Mouse (Mus musculus): Measurements from ENCODE around the gene Rab20. TPM values are rescaled to one million over a fixed set of nuclear protein-coding genes. Genes with fewer than 3 reads are reported as not detected.

Rab20 gene
- polyA plus RNA-seq, 1 experiment from 2014 or later = 0.99 TPM

DNA sequence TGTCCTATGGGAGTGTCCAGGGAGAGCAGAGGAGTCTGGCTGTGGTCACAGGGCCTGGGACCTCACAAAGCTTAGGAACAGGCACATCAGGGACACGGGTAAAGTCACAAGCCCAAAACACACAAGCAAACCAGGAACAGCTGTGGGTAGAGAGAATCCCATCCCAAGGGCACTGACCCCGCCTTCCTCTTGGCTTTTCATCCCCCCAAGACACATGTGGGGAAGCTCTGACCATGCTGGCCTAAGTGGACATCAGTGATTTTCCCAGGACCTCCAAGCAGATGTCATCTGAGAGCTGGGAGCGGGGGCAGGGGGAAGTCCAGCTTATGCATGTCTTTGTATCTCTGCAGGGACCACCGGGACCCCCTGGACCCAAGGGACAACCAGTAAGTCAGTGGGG is 73.9 kb downstream of the Rab20 start:
- no peak for DNase-seq (ENCODE audit: low spot score)
- WGBS = 74% methylated on average over 4 of the region's 4 CpGs
- H3K36me3 ChIP-seq = peaks cover 82% of the 10 kb centered on the region
- no peaks in the 10 kb centered on the region for H3K9me3 ChIP-seq (replicated peaks)
- no peaks in the 10 kb centered on the region for H3K27me3 ChIP-seq (ENCODE audit: low read depth, poor library complexity, severe bottlenecking)
- H3K4me3 ChIP-seq = no peak overlapping the region
- no peak overlapping the region for H3K27ac ChIP-seq
- peaks cover 20% of the 10 kb centered on the region for H3K4me1 ChIP-seq

GRCm38 (mm10) chr8:11403813-11404212 is 74.7 kb downstream of the Rab20 start:
- H3K9me3 ChIP-seq (replicated peaks) = no peaks in the 10 kb centered on the region
- no peak for DNase-seq (ENCODE audit: low spot score)
- peaks cover 78% of the 10 kb centered on the region for H3K36me3 ChIP-seq
- H3K4me3 ChIP-seq = no peak overlapping the region
- WGBS = 96% methylated on average over 9 of the region's 9 CpGs
- peaks cover 22% of the 10 kb centered on the region for H3K4me1 ChIP-seq
- H3K27me3 ChIP-seq (ENCODE audit: low read depth, poor library complexity, severe bottlenecking) = no peaks in the 10 kb centered on the region
- H3K27ac ChIP-seq = no peak overlapping the region

Other genes with a start within 250 kb of the Rab20 start
- gene Col4a2, start 165.9 kb downstream of the Rab20 start, polyA plus RNA-seq (2016; fragmentation: Nextera tagmentation; extraction: Ambion mirVana) = 53.0 and 53.6 TPM in 2 replicates
- 141 and 145 TPM in 2 replicates for gene Col4a1, start 165.9 kb downstream of the Rab20 start, polyA plus RNA-seq (2016; fragmentation: Nextera tagmentation; extraction: Ambion mirVana)
- gene Naxd, start 18.8 kb upstream of the Rab20 start, polyA plus RNA-seq (2016; fragmentation: Nextera tagmentation; extraction: Ambion mirVana) = 105 and 116 TPM in 2 replicates
- gene Cars2, start 72.1 kb upstream of the Rab20 start, polyA plus RNA-seq (2016; fragmentation: Nextera tagmentation; extraction: Ambion mirVana) = 18.4 and 20.1 TPM in 2 replicates
- gene Ing1, start 76.9 kb upstream of the Rab20 start, polyA plus RNA-seq (2016; fragmentation: Nextera tagmentation; extraction: Ambion mirVana) = 39.7 and 40.8 TPM in 2 replicates
- 146 and 157 TPM in 2 replicates for gene Ankrd10, start 157.0 kb upstream of the Rab20 start, polyA plus RNA-seq (2016; fragmentation: Nextera tagmentation; extraction: Ambion mirVana)
- 0.21 TPM in 1 of 2 replicates, not detected in the other for gene 1700016D06Rik, start 222.4 kb upstream of the Rab20 start, polyA plus RNA-seq (2016; fragmentation: Nextera tagmentation; extraction: Ambion mirVana)
- gene Arhgef7, start 249.0 kb upstream of the Rab20 start, polyA plus RNA-seq (2016; fragmentation: Nextera tagmentation; extraction: Ambion mirVana) = 52.4 and 59.1 TPM in 2 replicates